Mouse (Mus musculus) embryonic fibroblast, embryonic 13.5 days (primary cell): ENCODE results near the gene Pde4c.

ENCODE experiments used
- CTCF ChIP-seq: IDR thresholded peaks from 2 replicates; pipeline ENCODE4 v1.5.1; 2011; ENCODE audit warnings: mild to moderate bottlenecking, control low read depth, low read length, moderate library complexity, borderline replicate concordance; ENCODE audit not compliant: insufficient read depth
- POLR2A ChIP-seq: IDR thresholded peaks from 2 replicates; pipeline ENCODE4 v1.6.1; 2011; ENCODE audit warnings: low read depth, mild to moderate bottlenecking, control low read depth, low read length, moderate library complexity

GRCm38 (mm10) chr8:70726721-70727120, 3.2 kb downstream of the Pde4c start:
- TF ChIP-seq CTCF (no peak), POLR2A (no peak)
